Mouse (Mus musculus) kidney, embryonic 14.5 days (tissue): Measurements from ENCODE around the gene Nr3c2. TPM values are rescaled to one million over a fixed set of nuclear protein-coding genes. Genes with fewer than 3 reads are reported as not detected.

Experiments
- ATAC-seq: fragments of 200-750 bp; cut with Nextera tagmentation; 2 replicates; pipeline ENCODE4 v1.8.0; 2017; ENCODE audit warnings: moderate number of reproducible peaks, mild to moderate bottlenecking, moderate TSS enrichment, moderate library complexity; ENCODE audit not compliant: low FRiP score, low TSS enrichment
- H3K27ac ChIP-seq: fragments of 300-500 bp; sonication (generic); 2 replicates; pipeline ENCODE4 v1.5.1; 2014; ENCODE audit warnings: low read depth, mild to moderate bottlenecking, low read length, moderate library complexity, mixed read lengths
- H3K27me3 ChIP-seq: fragments of 300-500 bp; sonication (generic); 2 replicates; pipeline ENCODE4 v1.6.1; 2014; ENCODE audit warnings: mild to moderate bottlenecking, low read length; ENCODE audit not compliant: control insufficient read depth, insufficient read depth
- H3K36me3 ChIP-seq: fragments of 300-500 bp; sonication (generic); 2 replicates; pipeline ENCODE4 v1.6.1; 2014; ENCODE audit warnings: low read length, mixed read lengths; ENCODE audit not compliant: control insufficient read depth, insufficient read depth
- H3K4me1 ChIP-seq: fragments of 300-500 bp; sonication (generic); 2 replicates; pipeline ENCODE4 v1.6.1; 2014; ENCODE audit warnings: low read length, mixed read lengths; ENCODE audit not compliant: control insufficient read depth, insufficient read depth
- H3K4me2 ChIP-seq: fragments of 300-500 bp; sonication (generic); replicated peaks from 2 replicates; pipeline ENCODE4 v1.6.1; 2014; ENCODE audit warnings: low read depth, mild to moderate bottlenecking, low read length
- H3K4me3 ChIP-seq: fragments of 300-500 bp; sonication (generic); 2 replicates; pipeline ENCODE4 v1.5.1; 2014; ENCODE audit warnings: mild to moderate bottlenecking, low read length
- H3K9ac ChIP-seq: fragments of 300-500 bp; sonication (generic); 2 replicates; pipeline ENCODE4 v1.6.1; 2014; ENCODE audit warnings: low read depth, mild to moderate bottlenecking, low read length, moderate library complexity
- H3K9me3 ChIP-seq: fragments of 300-500 bp; sonication (generic); 2 replicates; pipeline ENCODE4 v1.6.1; 2016; ENCODE audit warnings: low read length; ENCODE audit not compliant: control insufficient read depth
- WGBS: fragments of 180-500 bp; shearing (Covaris S2); extraction: QIAGEN DNeasy Blood & Tissue Kit; methylation state at CpG from one replicate; pipeline ENCODE4 v1.1.7; 2014; 5-methylcytosine and 5-hydroxymethylcytosine counted together
- polyA plus RNA-seq: library from polyadenylated mRNA; unstranded; fragments of >200 nt; fragmentation: Nextera tagmentation; extraction: Ambion mirVana; gene quantifications from 2 replicates; pipeline ENCODE4 v1.2.1, GENCODE M21; 2014

The Nr3c2 gene
- polyA plus RNA-seq, 1 experiment from 2014 or later: 1.4 TPM

DNA sequence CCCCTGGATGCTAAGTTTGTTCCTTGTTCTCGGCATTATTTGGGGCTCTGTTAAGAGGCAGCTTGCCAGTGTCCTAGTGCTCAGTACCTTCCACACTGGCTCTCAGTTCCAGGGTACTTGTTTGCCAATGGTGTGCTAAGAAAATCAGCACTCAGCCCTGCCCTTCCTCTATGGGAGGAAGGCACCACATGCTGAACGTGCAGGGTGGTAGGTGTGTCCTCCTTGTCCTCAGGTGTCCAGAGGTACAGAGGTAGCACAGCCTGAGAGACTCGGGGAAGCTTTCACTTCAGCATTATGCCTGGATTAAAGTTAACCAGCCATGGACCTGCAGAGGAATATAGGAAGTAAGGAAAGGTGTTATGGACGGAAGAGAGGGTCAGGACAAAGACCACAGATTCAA is 99.0 kb downstream of the Nr3c2 start:
- H3K36me3 ChIP-seq: no peaks in the 10 kb centered on the region
- no peak overlapping the region for H3K27ac ChIP-seq
- H3K4me2 ChIP-seq: no peak overlapping the region
- H3K27me3 ChIP-seq: no peaks in the 10 kb centered on the region
- no peak for ATAC-seq
- 86% methylated on average over 4 of the region's 4 CpGs for WGBS
- H3K9ac ChIP-seq: no peak overlapping the region
- H3K4me1 ChIP-seq: no peaks in the 10 kb centered on the region
- no peak overlapping the region for H3K4me3 ChIP-seq
- H3K9me3 ChIP-seq: no peaks in the 10 kb centered on the region

- no peaks in the 10 kb centered on the region for H3K27me3 ChIP-seq
- no peak overlapping the region for H3K4me3 ChIP-seq
- no peak overlapping the region for H3K9ac ChIP-seq
- H3K4me2 ChIP-seq: no peak overlapping the region
- 80% methylated on average over 10 of the region's 10 CpGs for WGBS
- H3K9me3 ChIP-seq: no peaks in the 10 kb centered on the region
- H3K4me1 ChIP-seq: no peaks in the 10 kb centered on the region
- H3K36me3 ChIP-seq: no peaks in the 10 kb centered on the region
- no peak overlapping the region for H3K27ac ChIP-seq
- no peak for ATAC-seq
Measured at GRCm38 (mm10) chr8:77009425-77009824, 110.2 kb downstream of the Nr3c2 start.

GRCm38 (mm10) chr8:77011985-77012384 is 112.7 kb downstream of the Nr3c2 start:
- Histone ChIP-seq H3K9me3 (peaks cover 4% of the 10 kb centered on the region; the same call in 1 of the 2 replicates), H3K4me1 (no peaks in the 10 kb centered on the region), H3K27ac (no peak overlapping the region), H3K4me3 (no peak overlapping the region), H3K36me3 (no peaks in the 10 kb centered on the region), H3K9ac (no peak overlapping the region), H3K27me3 (no peaks in the 10 kb centered on the region), H3K4me2 (no peak overlapping the region)
- 92% methylated on average over 3 of the region's 3 CpGs for whole genome bisulfite sequencing
- no peak for ATAC-seq

DNA sequence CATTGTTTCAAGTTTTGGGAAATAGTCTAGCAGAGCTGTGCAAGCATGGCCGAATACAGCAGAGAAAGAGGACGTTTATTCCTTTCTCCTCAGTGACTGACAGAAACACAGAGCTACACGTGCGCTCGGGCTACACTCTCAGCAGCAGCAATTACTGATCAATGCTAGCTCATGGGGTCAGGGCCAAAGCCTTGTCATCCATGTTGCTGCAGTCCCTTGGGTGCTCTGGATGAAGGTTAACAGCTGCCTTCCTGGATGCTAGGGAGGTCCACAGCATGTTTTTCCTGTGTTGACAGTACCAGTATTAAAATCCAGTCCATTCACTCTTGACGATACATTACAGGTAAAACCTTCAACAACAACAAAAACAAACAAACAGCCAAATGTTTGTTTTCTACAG is 113.4 kb downstream of the Nr3c2 start:
- 79% methylated on average over 6 of the region's 6 CpGs for WGBS
- Histone ChIP-seq H3K9me3 (peaks cover 5% of the 10 kb centered on the region; the same call in 1 of the 2 replicates), H3K36me3 (no peaks in the 10 kb centered on the region), H3K4me2 (no peak overlapping the region), H3K4me1 (no peaks in the 10 kb centered on the region), H3K9ac (no peak overlapping the region), H3K27ac (no peak overlapping the region), H3K4me3 (no peak overlapping the region), H3K27me3 (no peaks in the 10 kb centered on the region)
- ATAC-seq: no peak

GRCm38 (mm10) chr8:77016713-77017112 is 117.5 kb downstream of the Nr3c2 start:
- Histone ChIP-seq H3K4me1 (no peaks in the 10 kb centered on the region), H3K9me3 (peaks cover 5% of the 10 kb centered on the region; the same call in 1 of the 2 replicates), H3K4me2 (no peak overlapping the region), H3K4me3 (no peak overlapping the region), H3K27me3 (no peaks in the 10 kb centered on the region), H3K36me3 (no peaks in the 10 kb centered on the region), H3K9ac (no peak overlapping the region), H3K27ac (no peak overlapping the region)
- ATAC-seq: no peak
- WGBS: 96% methylated on average over 3 of the region's 3 CpGs

DNA sequence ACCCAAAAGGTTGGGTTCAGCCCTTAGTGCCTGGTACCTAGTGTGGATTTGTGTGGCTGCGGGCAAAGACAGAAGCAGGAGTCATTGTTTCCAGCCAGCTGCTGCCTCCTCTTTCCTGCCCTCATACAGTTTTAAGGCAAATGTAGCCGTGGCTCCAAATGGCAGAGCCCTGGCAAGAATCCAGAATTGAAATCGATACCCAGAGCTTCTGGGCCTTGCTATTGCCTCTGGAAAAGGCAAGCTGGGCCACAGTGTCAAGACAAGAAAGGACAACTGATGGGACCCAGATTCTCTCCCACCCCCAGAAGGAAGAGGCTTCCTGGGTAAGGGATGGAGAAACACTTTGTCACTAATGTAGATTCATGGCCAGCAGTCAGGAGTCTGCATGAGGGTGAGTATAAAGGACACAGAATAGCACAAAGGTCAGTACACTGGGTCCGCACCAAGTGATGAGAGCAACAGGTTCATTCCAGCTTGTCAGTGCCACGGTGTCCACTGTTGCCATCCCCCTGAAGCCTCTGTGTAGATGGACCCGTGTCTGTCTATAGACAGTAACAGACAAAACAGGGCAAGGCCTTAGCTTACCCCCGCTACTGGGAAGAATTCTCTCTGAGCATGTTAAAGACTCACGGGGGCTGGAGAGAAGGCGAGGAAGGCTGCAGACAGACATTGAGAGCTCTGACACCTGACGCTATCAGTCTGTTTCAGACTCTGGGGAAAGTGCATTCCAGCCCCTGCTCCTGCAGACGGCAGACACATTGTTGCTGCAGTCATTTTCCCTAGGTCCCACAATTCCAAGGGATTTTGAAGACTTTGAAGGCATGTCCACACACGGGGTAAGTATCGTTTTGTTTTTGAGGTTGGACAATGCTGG is 124.8 kb downstream of the Nr3c2 start:
- Histone ChIP-seq H3K27ac (no peak overlapping the region), H3K4me3 (no peak overlapping the region), H3K9me3 (no peaks in the 10 kb centered on the region), H3K36me3 (no peaks in the 10 kb centered on the region), H3K4me2 (no peak overlapping the region), H3K4me1 (no peaks in the 10 kb centered on the region), H3K9ac (no peak overlapping the region), H3K27me3 (no peaks in the 10 kb centered on the region)
- ATAC-seq: no peak
- 69% methylated on average over 13 of the region's 13 CpGs for WGBS

GRCm38 (mm10) chr8:77031213-77031612 is 132.0 kb downstream of the Nr3c2 start:
- Histone ChIP-seq H3K4me3 (no peak overlapping the region), H3K36me3 (no peaks in the 10 kb centered on the region), H3K4me1 (no peaks in the 10 kb centered on the region), H3K9ac (no peak overlapping the region), H3K27me3 (no peaks in the 10 kb centered on the region), H3K9me3 (no peaks in the 10 kb centered on the region), H3K4me2 (no peak overlapping the region), H3K27ac (no peak overlapping the region)
- 80% methylated on average over 3 of the region's 3 CpGs for WGBS
- ATAC-seq: peak; percentile 60; the same call in 1 of the 2 replicates

DNA sequence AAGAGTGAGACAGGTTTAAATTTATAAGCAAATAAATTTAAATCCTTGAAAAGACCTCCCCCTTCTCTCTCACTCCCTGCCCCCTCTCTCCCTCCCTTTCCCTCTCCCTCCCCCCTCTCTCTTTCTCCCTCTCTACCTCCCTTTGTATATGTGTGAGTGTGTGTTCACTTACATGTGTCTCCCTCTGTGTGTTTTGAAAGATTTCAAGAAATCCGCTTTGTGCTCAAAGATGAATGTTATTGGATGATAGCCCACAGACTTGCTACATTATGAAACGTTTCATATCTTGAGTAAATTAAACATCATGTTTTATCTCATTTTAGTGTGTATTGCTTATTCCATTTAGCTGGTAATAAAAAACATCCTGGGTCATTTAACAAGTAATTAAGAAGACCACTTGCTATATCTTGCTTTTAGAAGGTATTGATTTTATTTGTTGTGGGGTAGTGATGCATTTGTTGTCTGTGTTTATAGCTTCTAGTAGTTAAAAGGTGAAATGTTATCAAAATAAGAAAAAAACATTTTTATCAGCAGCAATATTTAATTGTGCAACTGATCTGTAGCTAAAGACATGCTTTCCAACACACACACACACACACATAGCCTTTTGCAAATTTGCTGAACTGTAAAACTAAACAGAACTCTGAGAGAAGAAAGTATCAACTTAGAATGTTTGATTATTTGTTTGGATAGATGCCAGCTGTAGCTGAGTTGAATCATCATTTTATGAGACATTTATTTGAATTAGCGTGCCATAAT is 134.6 kb downstream of the Nr3c2 start:
- Histone ChIP-seq H3K4me1 (no peaks in the 10 kb centered on the region), H3K27me3 (no peaks in the 10 kb centered on the region), H3K36me3 (no peaks in the 10 kb centered on the region), H3K4me3 (no peak overlapping the region), H3K9ac (no peak overlapping the region), H3K4me2 (no peak overlapping the region), H3K9me3 (no peaks in the 10 kb centered on the region), H3K27ac (no peak overlapping the region)
- no peak for ATAC-seq
- 85% methylated on average over 3 of the region's 3 CpGs for WGBS

- no peaks in the 10 kb centered on the region for H3K9me3 ChIP-seq
- no peak overlapping the region for H3K4me2 ChIP-seq
- no peak for ATAC-seq
- H3K9ac ChIP-seq: no peak overlapping the region
- H3K4me3 ChIP-seq: no peak overlapping the region
- H3K27me3 ChIP-seq: no peaks in the 10 kb centered on the region
- WGBS: 94% methylated on average over 7 of the region's 7 CpGs
- H3K27ac ChIP-seq: no peak overlapping the region
- H3K36me3 ChIP-seq: no peaks in the 10 kb centered on the region
- H3K4me1 ChIP-seq: no peaks in the 10 kb centered on the region
Measured at GRCm38 (mm10) chr8:77034465-77034829, 135.2 kb downstream of the Nr3c2 start.
